Mouse (Mus musculus): ENCODE measurements around the gene Ccdc93. TPM values are rescaled to one million over a fixed set of nuclear protein-coding genes. Genes with fewer than 3 reads are reported as not detected.

The Ccdc93 gene
- 9.9 and 11.0 TPM in 2 replicates for polyA plus RNA-seq (2016; fragmentation: Nextera tagmentation; extraction: Ambion mirVana)

DNA sequence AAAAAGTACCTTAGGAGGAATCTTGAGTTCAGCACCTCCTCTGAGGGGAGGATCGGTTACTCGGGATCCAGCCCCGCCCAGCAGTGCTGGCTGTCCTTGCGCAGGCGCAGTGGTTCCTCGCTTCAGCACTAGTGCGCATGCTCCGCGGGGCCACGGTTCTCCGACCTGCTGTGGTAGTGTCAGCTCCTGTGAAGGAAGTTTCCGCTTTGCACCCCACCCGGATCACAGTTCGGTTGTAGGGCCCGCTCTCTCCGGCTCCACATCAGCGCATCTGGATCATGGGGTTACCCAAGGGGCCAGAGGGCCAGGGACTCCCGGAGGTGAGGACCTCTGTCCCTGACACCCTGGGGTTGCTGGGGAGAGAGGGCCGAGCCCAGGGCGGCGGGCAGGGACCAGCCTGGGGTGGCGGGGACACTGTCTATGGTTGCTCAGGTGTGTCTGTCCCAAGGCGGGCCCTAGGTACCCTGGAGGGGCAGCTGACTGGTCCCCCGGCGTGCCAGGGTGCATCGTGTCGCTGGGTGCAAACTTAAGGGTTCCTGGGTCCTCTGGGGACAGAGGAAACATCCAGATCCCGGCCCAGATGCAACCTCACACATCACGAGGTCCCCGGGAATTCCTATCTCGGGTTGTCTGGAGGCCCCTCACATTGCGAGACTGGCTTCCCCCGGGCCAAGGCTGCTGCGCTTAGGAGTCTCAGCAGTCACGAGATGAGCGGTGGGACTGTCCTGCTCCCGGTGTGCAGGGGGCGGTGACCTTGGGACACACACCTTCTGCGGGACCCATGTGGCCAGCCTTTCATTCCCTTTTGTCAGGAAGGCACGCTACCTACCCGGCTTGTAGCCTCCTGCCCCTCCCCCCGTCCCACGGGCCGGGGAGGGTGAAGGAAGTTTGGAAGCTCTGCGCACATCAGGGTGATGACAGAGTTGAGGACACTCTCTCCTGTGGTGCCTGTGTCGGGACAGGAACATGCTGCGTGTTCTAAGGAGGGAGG is at the start of gene Ccdc93:
Gene Ccdc93 (plus strand): TSS at position 112 of the 991 bp plus-strand sequence.
- WGBS, result under 1% methylated on average over 47 of the region's 47 CpGs
- Histone ChIP-seq H3K9me3 (no peaks in the 10 kb centered on the region), H3K27ac (peak within 1 kb of the TSS; percentile 91), H3K4me3 (peak within 1 kb of the TSS; percentile 88), H3K4me1 (replicated peaks) (peaks cover 17% of the 10 kb centered on the region), H3K27me3 (ENCODE audit: insufficient read depth, poor library complexity, severe bottlenecking) (no peaks in the 10 kb centered on the region), H3K36me3 (peaks cover 9% of the 10 kb centered on the region)
- peak; percentile 98 for DNase-seq (ENCODE audit: low spot score)

DNA sequence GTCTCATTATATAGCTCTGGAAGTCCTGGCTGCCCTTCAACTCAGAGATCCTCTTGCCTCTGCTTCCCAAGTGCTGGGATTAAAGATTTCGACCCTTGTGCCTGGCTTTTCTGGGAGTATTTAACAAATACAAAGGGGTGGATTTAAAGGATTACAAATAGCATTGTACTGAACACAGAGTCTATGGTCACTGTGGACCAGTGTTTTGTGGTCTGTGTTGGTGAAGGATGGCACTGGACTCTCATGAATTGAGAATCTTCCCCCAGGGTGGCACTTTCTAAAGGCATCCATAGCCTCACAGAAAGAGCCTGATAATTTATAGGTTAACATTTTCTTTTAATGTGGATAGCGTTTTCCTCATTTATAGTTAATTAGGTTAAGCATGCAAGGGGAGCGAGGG is 49.3 kb upstream of the Ccdc93 start:
- DNase-seq (ENCODE audit: low spot score), result no peak
- Histone ChIP-seq H3K9me3 (no peaks in the 10 kb centered on the region), H3K4me3 (no peak overlapping the region), H3K36me3 (no peaks in the 10 kb centered on the region), H3K4me1 (replicated peaks) (no peaks in the 10 kb centered on the region), H3K27ac (no peak overlapping the region), H3K27me3 (ENCODE audit: insufficient read depth, poor library complexity, severe bottlenecking) (no peaks in the 10 kb centered on the region)
- WGBS, result 87% methylated on average over 3 of the region's 3 CpGs

DNA sequence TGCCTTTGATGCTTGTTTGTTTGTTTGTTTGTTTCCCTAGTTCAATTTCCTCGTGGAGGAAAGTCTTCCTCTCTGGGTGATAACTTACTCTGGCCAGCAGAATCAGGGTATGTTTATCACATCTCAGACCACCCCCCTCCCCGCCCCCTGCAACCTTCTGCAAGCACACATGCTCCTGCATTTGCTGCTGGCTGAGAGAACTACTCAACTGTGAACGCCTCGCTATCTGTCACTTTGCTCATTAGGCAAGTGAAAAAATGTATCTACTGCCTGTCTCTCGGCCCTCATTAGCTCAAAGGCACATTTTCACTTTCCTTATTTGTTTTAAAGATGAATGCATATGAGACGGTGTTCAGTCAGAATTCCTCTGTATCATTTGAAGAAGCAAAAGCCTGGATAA is 42.5 kb upstream of the Ccdc93 start:
- no peak overlapping the region for H3K27ac ChIP-seq
- no peak overlapping the region for H3K4me3 ChIP-seq
- H3K27me3 ChIP-seq (ENCODE audit: insufficient read depth, poor library complexity, severe bottlenecking), result no peaks in the 10 kb centered on the region
- no peak for DNase-seq (ENCODE audit: low spot score)
- no peaks in the 10 kb centered on the region for H3K36me3 ChIP-seq
- H3K4me1 ChIP-seq (replicated peaks), result peaks cover 4% of the 10 kb centered on the region; the same call in 1 of the 2 replicates
- 60% methylated on average over 6 of the region's 6 CpGs for WGBS
- H3K9me3 ChIP-seq, result no peaks in the 10 kb centered on the region

DNA sequence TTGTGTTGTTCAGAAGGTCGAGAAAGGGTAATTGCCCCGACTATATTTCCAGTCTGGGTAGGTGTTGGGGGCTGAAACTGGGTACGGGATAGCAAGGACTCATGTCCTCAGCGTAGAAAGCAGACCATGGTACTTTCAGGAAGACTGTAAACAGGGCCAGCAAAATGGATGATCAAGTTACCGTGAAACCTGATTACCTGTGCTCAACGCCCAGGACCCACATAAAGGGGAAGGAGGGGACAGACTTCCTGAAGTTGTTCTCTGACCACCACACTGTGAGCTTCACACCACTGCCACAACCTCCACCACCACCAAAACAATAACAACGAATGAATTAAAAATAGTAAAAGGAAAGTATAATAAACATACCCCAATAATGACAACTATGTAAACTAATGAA is 42.1 kb upstream of the Ccdc93 start:
- WGBS, result 62% methylated on average over 7 of the region's 7 CpGs
- H3K4me3 ChIP-seq, result no peak overlapping the region
- DNase-seq (ENCODE audit: low spot score), result no peak
- peaks cover 4% of the 10 kb centered on the region; the same call in 1 of the 2 replicates for H3K4me1 ChIP-seq (replicated peaks)
- H3K27me3 ChIP-seq (ENCODE audit: insufficient read depth, poor library complexity, severe bottlenecking), result no peaks in the 10 kb centered on the region
- H3K36me3 ChIP-seq, result no peaks in the 10 kb centered on the region
- H3K9me3 ChIP-seq, result no peaks in the 10 kb centered on the region
- H3K27ac ChIP-seq, result no peak overlapping the region

DNA sequence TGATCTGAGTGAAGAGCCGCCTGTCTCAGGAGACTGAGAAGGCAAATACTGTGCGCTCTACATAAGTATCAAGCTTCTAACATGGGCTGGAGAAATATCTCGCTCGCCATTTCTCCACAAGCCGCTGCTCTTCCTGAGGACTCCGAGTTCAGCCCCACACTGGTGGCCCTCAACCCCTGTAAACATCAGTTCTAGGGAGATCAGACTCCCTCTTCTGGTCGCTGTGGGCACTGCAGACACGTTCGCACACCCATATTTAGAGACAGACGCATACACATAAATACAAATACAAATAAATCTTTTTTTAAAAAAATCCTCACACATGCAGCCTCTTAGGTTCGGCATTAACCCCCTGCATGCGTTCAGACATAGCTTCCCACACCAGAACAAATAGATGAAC is 41.3 kb upstream of the Ccdc93 start:
- Histone ChIP-seq H3K27me3 (ENCODE audit: insufficient read depth, poor library complexity, severe bottlenecking) (no peaks in the 10 kb centered on the region), H3K27ac (no peak overlapping the region), H3K9me3 (no peaks in the 10 kb centered on the region), H3K4me3 (no peak overlapping the region), H3K4me1 (replicated peaks) (peaks cover 4% of the 10 kb centered on the region; the same call in 1 of the 2 replicates), H3K36me3 (no peaks in the 10 kb centered on the region)
- no peak for DNase-seq (ENCODE audit: low spot score)
- WGBS, result 87% methylated on average over 12 of the region's 12 CpGs

DNA sequence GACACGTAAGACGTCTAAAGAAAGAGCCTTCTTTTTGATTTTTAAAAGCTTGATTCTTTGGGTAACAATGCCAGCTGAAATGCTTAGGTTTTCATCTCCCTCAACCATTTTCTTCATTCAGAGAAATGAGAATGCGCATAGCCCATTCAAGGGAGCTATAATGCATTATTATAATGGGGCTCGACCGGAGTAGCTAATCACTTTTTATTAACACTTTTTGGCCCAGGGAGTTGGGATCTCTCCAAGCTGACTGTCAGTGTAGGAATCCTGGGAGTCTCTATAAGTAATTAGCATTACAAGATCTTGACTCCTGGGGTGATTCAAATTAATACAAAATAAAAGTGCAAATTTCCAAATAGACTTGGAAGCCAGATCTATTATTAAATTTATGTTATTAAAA is 40.8 kb upstream of the Ccdc93 start:
- no peaks in the 10 kb centered on the region for H3K9me3 ChIP-seq
- H3K36me3 ChIP-seq, result no peaks in the 10 kb centered on the region
- no peak for DNase-seq (ENCODE audit: low spot score)
- H3K4me3 ChIP-seq, result no peak overlapping the region
- peaks cover 4% of the 10 kb centered on the region; the same call in 1 of the 2 replicates for H3K4me1 ChIP-seq (replicated peaks)
- H3K27ac ChIP-seq, result no peak overlapping the region
- H3K27me3 ChIP-seq (ENCODE audit: insufficient read depth, poor library complexity, severe bottlenecking), result no peaks in the 10 kb centered on the region
- 89% methylated on average over 5 of the region's 5 CpGs for WGBS

DNA sequence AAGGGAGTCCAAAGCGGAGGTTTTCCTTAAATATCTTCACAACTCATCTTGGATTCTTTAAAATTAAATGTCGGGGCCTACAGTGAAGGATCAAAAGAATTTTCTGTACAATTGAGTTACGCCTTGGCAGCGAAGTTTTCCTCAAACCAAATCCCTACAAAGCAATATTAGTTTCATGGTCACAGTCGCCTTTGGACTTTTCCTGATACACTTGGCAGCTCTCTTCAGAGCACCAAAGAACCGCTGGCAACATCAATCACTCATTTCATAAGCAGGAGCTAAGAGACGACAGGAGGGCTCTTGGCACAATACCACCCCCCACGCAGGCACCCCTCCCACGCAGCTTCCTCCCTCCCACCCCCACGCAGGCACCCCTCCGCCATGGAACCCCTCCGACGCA is 40.4 kb upstream of the Ccdc93 start:
- H3K9me3 ChIP-seq, result no peaks in the 10 kb centered on the region
- peaks cover 4% of the 10 kb centered on the region; the same call in 1 of the 2 replicates for H3K4me1 ChIP-seq (replicated peaks)
- H3K36me3 ChIP-seq, result no peaks in the 10 kb centered on the region
- no peak overlapping the region for H3K4me3 ChIP-seq
- DNase-seq (ENCODE audit: low spot score), result no peak
- H3K27me3 ChIP-seq (ENCODE audit: insufficient read depth, poor library complexity, severe bottlenecking), result no peaks in the 10 kb centered on the region
- 78% methylated on average over 13 of the region's 13 CpGs for WGBS
- H3K27ac ChIP-seq, result no peak overlapping the region

DNA sequence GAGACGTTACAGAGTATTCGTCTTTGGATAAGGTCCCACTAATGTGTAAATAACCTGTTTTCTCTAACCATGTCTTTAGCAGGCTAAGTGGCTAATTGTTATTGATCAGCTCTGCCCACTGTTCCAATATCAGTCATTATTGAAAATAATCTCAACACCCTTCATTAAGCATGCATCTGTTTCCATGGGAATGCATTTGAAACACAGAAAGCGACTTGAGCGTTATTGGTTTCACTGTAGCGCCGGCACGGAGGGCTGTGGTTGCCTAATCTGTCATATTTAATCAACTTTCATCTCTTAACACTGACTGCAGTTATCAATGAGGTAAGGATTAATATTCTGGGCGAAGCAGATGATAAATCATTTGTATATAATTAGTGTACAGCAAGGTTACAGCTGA is 40.0 kb upstream of the Ccdc93 start:
- WGBS, result 86% methylated on average over 8 of the region's 8 CpGs
- H3K36me3 ChIP-seq, result no peaks in the 10 kb centered on the region
- DNase-seq (ENCODE audit: low spot score), result no peak

DNA sequence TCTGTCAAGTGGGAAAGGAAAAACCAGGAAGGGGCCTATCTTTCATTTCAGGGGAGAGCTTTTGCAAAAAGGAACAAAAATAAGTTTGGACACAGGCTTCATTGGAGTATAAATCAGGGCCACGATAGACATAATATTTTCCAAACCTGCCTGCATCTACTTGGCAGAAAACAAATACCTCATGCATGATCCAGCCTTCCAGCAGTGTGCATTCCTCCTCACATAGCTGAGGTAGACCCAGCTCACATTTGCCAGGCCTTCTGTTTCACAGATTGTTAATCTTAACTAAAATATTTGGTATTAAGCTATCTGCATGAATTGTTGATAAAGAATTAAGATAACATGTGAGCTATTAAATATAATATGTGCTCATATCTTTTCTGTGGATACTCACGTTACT is 37.7 kb upstream of the Ccdc93 start:
- DNase-seq (ENCODE audit: low spot score), result no peak
- H3K4me1 ChIP-seq (replicated peaks), result peaks cover 4% of the 10 kb centered on the region; the same call in 1 of the 2 replicates
- no peaks in the 10 kb centered on the region for H3K36me3 ChIP-seq

More for the DNA sequence above, 40.0 kb upstream of the Ccdc93 start:
- Histone ChIP-seq H3K4me1 (replicated peaks) (peaks cover 4% of the 10 kb centered on the region; the same call in 1 of the 2 replicates), H3K27ac (no peak overlapping the region), H3K9me3 (no peaks in the 10 kb centered on the region), H3K4me3 (no peak overlapping the region), H3K27me3 (ENCODE audit: insufficient read depth, poor library complexity, severe bottlenecking) (no peaks in the 10 kb centered on the region)

DNA sequence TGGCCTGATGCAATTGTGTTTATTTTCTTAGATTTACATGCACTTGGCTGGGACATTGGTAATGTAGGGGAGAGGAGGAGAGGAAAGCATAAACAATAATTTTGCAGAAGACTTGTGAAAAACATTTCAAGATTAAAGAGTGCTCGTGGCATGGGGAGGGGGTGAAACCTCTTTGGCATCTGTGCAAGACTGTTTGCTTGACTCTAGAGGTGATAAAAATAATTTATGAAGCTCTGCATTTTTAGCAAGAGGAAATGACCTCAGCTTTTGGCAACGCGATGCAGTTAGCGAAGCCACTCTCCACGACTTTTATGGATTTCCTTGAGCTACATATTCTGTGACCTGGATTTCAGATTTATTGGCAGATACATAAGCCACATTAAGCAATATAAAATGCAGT is 36.1 kb upstream of the Ccdc93 start:
- no peak for DNase-seq (ENCODE audit: low spot score)
- Histone ChIP-seq H3K4me3 (no peak overlapping the region), H3K4me1 (replicated peaks) (no peaks in the 10 kb centered on the region)

More for the DNA sequence above, 37.7 kb upstream of the Ccdc93 start:
- Histone ChIP-seq H3K27me3 (ENCODE audit: insufficient read depth, poor library complexity, severe bottlenecking) (no peaks in the 10 kb centered on the region), H3K4me3 (no peak overlapping the region), H3K9me3 (no peaks in the 10 kb centered on the region), H3K27ac (no peak overlapping the region)
- 94% methylated on average over 2 of the region's 2 CpGs for WGBS

DNA sequence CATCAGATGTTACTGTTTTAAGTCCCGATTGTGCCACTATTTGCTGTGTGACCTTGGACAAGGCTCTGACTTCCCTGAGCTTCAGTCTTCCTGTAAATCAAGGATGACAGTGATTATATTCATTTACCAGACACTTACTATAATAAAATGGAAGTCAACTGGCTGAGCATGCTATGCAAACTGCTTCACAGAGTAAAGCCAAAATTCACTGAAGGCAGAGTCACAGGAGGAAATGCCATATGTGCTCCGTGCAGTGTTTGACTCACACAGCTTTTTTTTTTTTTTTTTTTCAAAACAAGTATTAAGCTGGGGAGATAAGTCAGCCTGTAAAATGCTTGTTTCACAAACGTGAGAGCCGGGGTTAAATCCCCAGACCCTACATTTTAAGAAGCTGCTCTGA is 34.3 kb upstream of the Ccdc93 start:
- no peak for DNase-seq (ENCODE audit: low spot score)
- Histone ChIP-seq H3K36me3 (no peaks in the 10 kb centered on the region), H3K4me1 (replicated peaks) (no peaks in the 10 kb centered on the region), H3K27me3 (ENCODE audit: insufficient read depth, poor library complexity, severe bottlenecking) (no peaks in the 10 kb centered on the region), H3K9me3 (no peaks in the 10 kb centered on the region), H3K4me3 (no peak overlapping the region), H3K27ac (no peak overlapping the region)
- 85% methylated on average over 4 of the region's 4 CpGs for WGBS

More for the DNA sequence above, 36.1 kb upstream of the Ccdc93 start:
- H3K27me3 ChIP-seq (ENCODE audit: insufficient read depth, poor library complexity, severe bottlenecking), result no peaks in the 10 kb centered on the region
- WGBS, result 87% methylated on average over 5 of the region's 5 CpGs
- H3K9me3 ChIP-seq, result no peaks in the 10 kb centered on the region
- no peaks in the 10 kb centered on the region for H3K36me3 ChIP-seq
- H3K27ac ChIP-seq, result no peak overlapping the region

DNA sequence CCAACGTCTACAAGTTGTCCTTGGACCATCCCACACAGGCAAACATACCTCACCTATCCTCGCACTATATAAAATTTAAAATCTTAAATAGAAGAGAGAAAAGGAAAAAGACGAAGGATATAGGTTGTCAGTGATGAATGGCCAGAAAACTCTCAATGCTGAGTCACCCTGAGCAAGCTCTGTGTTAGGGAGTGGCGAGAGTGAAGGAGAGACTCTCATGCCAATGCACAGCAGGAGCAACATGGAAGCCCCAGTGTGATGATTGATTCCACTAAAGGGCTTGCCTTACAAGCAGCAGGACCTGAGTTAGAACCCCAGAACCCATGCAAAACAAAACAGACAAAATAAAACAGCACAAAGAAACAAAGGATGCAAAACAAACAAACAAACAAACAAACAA is 32.6 kb upstream of the Ccdc93 start:
- Histone ChIP-seq H3K36me3 (no peaks in the 10 kb centered on the region), H3K4me3 (no peak overlapping the region), H3K9me3 (no peaks in the 10 kb centered on the region), H3K27me3 (ENCODE audit: insufficient read depth, poor library complexity, severe bottlenecking) (no peaks in the 10 kb centered on the region), H3K27ac (no peak overlapping the region), H3K4me1 (replicated peaks) (no peaks in the 10 kb centered on the region)
- no peak for DNase-seq (ENCODE audit: low spot score)
- WGBS, result 81% methylated on average over 4 of the region's 4 CpGs

Measured in hindbrain, embryonic 10.5 days (tissue).